Mouse (Mus musculus): Measurements from ENCODE around the gene Nrbp1. TPM values are rescaled to one million over a fixed set of nuclear protein-coding genes. Genes with fewer than 3 reads are reported as not detected.

The Nrbp1 gene
- total RNA-seq, 2 experiments from 2014 or later = 51.3 to 58.5 TPM

- H3K4me3 ChIP-seq = peak overlapping the region; percentile 98
- intact Hi-C loops (cut with DNase I) = loop anchor here (5.0 kb wide), 1 partner anchor 108 kb away; no protein-coding TSS in a partner anchor
- no peak for DNase-seq
- TF ChIP-seq CTCF (IDR thresholded peaks at IDR 0.05) = no peak
- H3K27ac ChIP-seq = peak overlapping the region; percentile 96
Observed at GRCm38 (mm10) chr5:31219474-31219873, 21.2 kb upstream of the Nrbp1 start.

DNA sequence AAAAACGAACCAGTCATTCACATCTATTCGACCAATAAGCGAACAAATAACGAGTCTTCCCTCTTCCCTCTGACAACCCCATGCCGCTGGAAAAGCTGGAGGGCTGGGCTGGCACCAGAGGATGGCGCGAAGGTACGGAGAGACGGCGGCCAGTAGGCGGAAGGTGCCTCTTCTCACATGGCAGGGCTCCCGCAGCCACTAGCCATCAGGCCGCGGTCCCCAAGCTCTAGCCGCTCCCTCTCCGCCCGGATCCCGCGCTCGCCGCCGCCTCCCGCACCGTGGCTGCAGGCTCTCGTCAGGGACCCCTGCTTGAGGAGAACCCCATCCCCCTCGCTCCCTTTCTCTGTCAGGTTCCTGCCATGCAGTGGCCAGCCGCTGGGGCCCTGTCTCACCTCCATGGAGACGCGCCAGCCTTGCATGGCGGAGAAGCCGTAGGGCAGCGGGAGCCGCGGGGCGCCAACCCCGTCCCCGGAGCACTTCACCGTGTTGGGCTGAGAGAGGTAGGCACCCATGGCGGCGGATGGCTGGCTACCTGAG lies 20.7 kb upstream of the Nrbp1 start:
- peak; percentile 76 for DNase-seq
- TF ChIP-seq CTCF (IDR thresholded peaks at IDR 0.05) = no peak
- intact Hi-C loops (cut with DNase I) = loop anchor here (2.0 to 5.0 kb wide), 4 partner anchors 17 to 107 kb away; partner anchors contain the start of genes Gm9970, Gtf3c2, Nrbp1 and Zfp513
- Histone ChIP-seq H3K27ac (peak overlapping the region; percentile 96), H3K4me3 (peak overlapping the region; percentile 98)

GRCm38 (mm10) chr5:31220448-31221303 lies 20.0 kb upstream of the Nrbp1 start, which contains the start of gene Ppm1g:
Gene Ppm1g (minus strand): TSS chr5:31220687.
- intact Hi-C loops (cut with DNase I) = loop anchor here (2.0 to 5.0 kb wide), 3 partner anchors 18 to 38 kb away; partner anchors contain the start of genes Gm9970, Gtf3c2, Nrbp1 and Zfp513
- peak; percentile 99 for DNase-seq
- peak; percentile 10; the same call in 1 of the 2 replicates for TF ChIP-seq CTCF (IDR thresholded peaks at IDR 0.05)
- Histone ChIP-seq H3K4me3 (peak within 1 kb of the TSS; percentile 98), H3K27ac (peak within 1 kb of the TSS; percentile 96)

- Histone ChIP-seq H3K4me3 (peak overlapping the region; percentile 98), H3K27ac (peak overlapping the region; percentile 96)
- intact Hi-C loops (cut with DNase I) = loop anchor here (2.0 to 5.0 kb wide), 3 partner anchors 19 to 39 kb away; partner anchors contain the start of genes Gm9970, Gtf3c2, Nrbp1 and Zfp513
- no peak for DNase-seq
- peak; percentile 30; the same call in 1 of the 2 replicates for TF ChIP-seq CTCF (IDR thresholded peaks at IDR 0.05)
Observed at GRCm38 (mm10) chr5:31221304-31221945, 19.2 kb upstream of the Nrbp1 start.

- H3K4me3 ChIP-seq = no peak overlapping the region
- H3K27ac ChIP-seq = no peak overlapping the region
- no peak for TF ChIP-seq CTCF (IDR thresholded peaks at IDR 0.05)
- no peak for DNase-seq
- intact Hi-C loops (cut with DNase I) = loop anchor here (5.0 kb wide), 1 partner anchor 40 kb away; the partner anchor contains the start of gene Gtf3c2
Observed at GRCm38 (mm10) chr5:31222696-31223095, 18.0 kb upstream of the Nrbp1 start.

GRCm38 (mm10) chr5:31226641-31227040 lies 14.0 kb upstream of the Nrbp1 start:
- H3K27ac ChIP-seq = no peak overlapping the region
- H3K4me3 ChIP-seq = no peak overlapping the region
- TF ChIP-seq CTCF (IDR thresholded peaks at IDR 0.05) = no peak
- intact Hi-C loops (cut with DNase I) = no loop called here
- no peak for DNase-seq

GRCm38 (mm10) chr5:31241522-31242034 lies 914 bp downstream of the Nrbp1 start:
- Histone ChIP-seq H3K4me3 (peak overlapping the region; percentile 99), H3K27ac (peak overlapping the region; percentile 99)
- DNase-seq = no peak
- no peak for TF ChIP-seq CTCF (IDR thresholded peaks at IDR 0.05)
- intact Hi-C loops (cut with DNase I) = loop anchor here (2.0 kb wide), 2 partner anchors 21 to 49 kb away; partner anchors contain the start of genes Ift172 and Ppm1g

DNA sequence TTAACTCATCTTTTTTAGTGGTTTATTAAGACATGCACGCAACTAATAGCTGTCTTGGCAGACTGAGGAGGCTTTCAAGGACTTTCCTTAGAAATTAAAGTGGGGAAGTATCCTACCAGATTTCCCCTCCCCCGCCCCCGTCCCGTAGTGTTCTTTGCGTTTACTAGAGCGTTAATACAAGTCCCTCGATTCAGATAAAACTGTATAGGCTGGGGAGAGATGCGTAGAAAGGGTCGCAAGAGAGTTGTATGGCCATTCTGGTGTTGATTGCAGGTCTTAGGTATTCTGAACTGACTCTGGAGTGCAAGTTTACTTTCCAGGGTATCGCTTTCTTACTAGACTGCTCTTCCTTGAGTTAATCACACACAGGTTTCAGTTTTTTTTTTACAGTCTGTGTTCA lies 1.5 kb downstream of the Nrbp1 start:
- Histone ChIP-seq H3K4me3 (peak overlapping the region; percentile 99), H3K27ac (peak overlapping the region; percentile 99)
- TF ChIP-seq CTCF (IDR thresholded peaks at IDR 0.05) = no peak
- DNase-seq = no peak
- intact Hi-C loops (cut with DNase I) = no loop called here

DNA sequence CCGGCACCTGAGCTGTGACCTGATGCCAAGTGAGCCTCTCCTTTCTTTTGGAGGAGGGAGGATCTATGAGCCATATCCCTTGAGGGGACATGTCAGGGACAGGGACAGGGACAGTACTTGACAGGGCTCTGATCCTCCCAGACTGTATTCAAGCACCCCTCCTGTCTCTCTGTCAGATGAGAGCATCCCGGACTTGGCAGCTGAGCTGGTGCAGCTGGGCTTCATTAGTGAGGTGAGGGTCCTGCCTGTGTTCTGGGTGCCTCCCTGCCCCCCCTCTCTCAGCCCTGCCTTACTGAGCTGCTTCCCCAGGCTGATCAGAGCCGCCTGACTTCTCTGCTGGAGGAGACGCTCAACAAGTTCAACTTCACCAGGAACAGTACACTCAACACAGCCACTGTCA lies 10.1 kb downstream of the Nrbp1 start:
- intact Hi-C loops (cut with DNase I) = no loop called here
- no peak for DNase-seq
- Histone ChIP-seq H3K4me3 (no peak overlapping the region), H3K27ac (no peak overlapping the region)
- no peak for TF ChIP-seq CTCF (IDR thresholded peaks at IDR 0.05)

- intact Hi-C loops (cut with DNase I) = no loop called here
- Histone ChIP-seq H3K27ac (0 out of 2 replicates have a peak within 1 kb of the TSS, but pooled peaks have one; percentile 12), H3K4me3 (no peak within 1 kb of the TSS)
- no peak for DNase-seq
- no peak for TF ChIP-seq CTCF (IDR thresholded peaks at IDR 0.05)
Observed at GRCm38 (mm10) chr5:31251541-31252101, 11.0 kb downstream of the Nrbp1 start, which contains the start of gene Krtcap3. Gene Krtcap3 (plus strand): TSS chr5:31251691.

GRCm38 (mm10) chr5:31252151-31252550 lies 11.5 kb downstream of the Nrbp1 start:
- intact Hi-C loops (cut with DNase I) = no loop called here
- TF ChIP-seq CTCF (IDR thresholded peaks at IDR 0.05) = no peak
- Histone ChIP-seq H3K27ac (0 out of 2 replicates have a peak overlapping the region, but pooled peaks have one; percentile 12), H3K4me3 (no peak overlapping the region)
- no peak for DNase-seq
